Mouse (Mus musculus) thymus, adult 2 months (tissue): ENCODE measurements at regions not wholly inside any gene's neighbourhood (a gene's known extent, or its start where the extent isn't known, plus 50 kb on each side); places are given as distances from the start of the nearest gene placed in this dataset.

Source experiments
- DNase-seq: peaks from one replicate; pipeline ENCODE4 v3.0.0; 2021
- H3K27ac ChIP-seq: fragments of 200-500 bp; 2 replicates; pipeline ENCODE4 v1.5.1; 2012; ENCODE audit warnings: low read length, control low read depth; ENCODE audit not compliant: control insufficient read depth, insufficient read depth
- H3K27me3 ChIP-seq: fragments of 200-500 bp; 2 replicates; pipeline ENCODE4 v1.6.1; 2012; ENCODE audit warnings: mild to moderate bottlenecking, low read length, moderate library complexity, mixed read lengths; ENCODE audit not compliant: control insufficient read depth, insufficient read depth
- H3K36me3 ChIP-seq: fragments of 200-500 bp; 2 replicates; pipeline ENCODE4 v1.6.1; 2012; ENCODE audit warnings: mild to moderate bottlenecking, low read length, moderate library complexity; ENCODE audit not compliant: control insufficient read depth, insufficient read depth
- H3K4me1 ChIP-seq: fragments of 200-500 bp; replicated peaks from 2 replicates; pipeline ENCODE4 v1.6.1; 2012; ENCODE audit warnings: low read length; ENCODE audit not compliant: control insufficient read depth, insufficient read depth
- H3K4me3 ChIP-seq: fragments of 200-500 bp; 2 replicates; pipeline ENCODE4 v1.5.1; 2012; ENCODE audit warnings: mild to moderate bottlenecking, low read length, control low read depth, moderate library complexity; ENCODE audit not compliant: control insufficient read depth, insufficient read depth
- CTCF ChIP-seq: fragments of 200-500 bp; IDR thresholded peaks from 2 replicates; pipeline ENCODE4 v1.5.1; 2012; ENCODE audit warnings: mild to moderate bottlenecking, control low read depth, low read length, moderate library complexity, borderline replicate concordance; ENCODE audit not compliant: control insufficient read depth, poor library complexity, insufficient read depth; ENCODE audit errors: extremely low read depth
- POLR2A ChIP-seq: fragments of 200-500 bp; IDR thresholded peaks from 2 replicates; pipeline ENCODE4 v1.6.1; 2012; ENCODE audit warnings: mild to moderate bottlenecking, low read length, control low read depth, moderate library complexity; ENCODE audit not compliant: control insufficient read depth, poor library complexity, insufficient read depth; ENCODE audit errors: extremely low read depth
- WGBS: fragments of 180-500 bp; shearing (Covaris S2); methylation state at CpG from one replicate; pipeline ENCODE4 v1.1.7; 2018; 5-methylcytosine and 5-hydroxymethylcytosine counted together

GRCm38 (mm10) chr17:87202958-87203720 is 62.6 kb downstream of the Mcfd2 start:
- peaks cover 13% of the 10 kb centered on the region for H3K4me1 ChIP-seq
- no peak overlapping the region for H3K4me3 ChIP-seq
- WGBS, result 9% methylated on average over 5 of the region's 5 CpGs
- H3K27ac ChIP-seq, result peak overlapping the region; percentile 38; the same call in 1 of the 2 replicates
- H3K36me3 ChIP-seq, result no peaks in the 10 kb centered on the region
- no peaks in the 10 kb centered on the region for H3K27me3 ChIP-seq
- DNase-seq, result peak; percentile 60
- no peak for TF ChIP-seq CTCF
- no peak for TF ChIP-seq POLR2A

- 8% methylated on average over 6 of the region's 6 CpGs for WGBS
- DNase-seq, result peak; percentile 42
- peak overlapping the region; percentile 10; the same call in 1 of the 2 replicates for H3K27ac ChIP-seq
- H3K36me3 ChIP-seq, result no peaks in the 10 kb centered on the region
- TF ChIP-seq CTCF, result no peak
- TF ChIP-seq POLR2A, result no peak
- peaks cover 20% of the 10 kb centered on the region for H3K4me1 ChIP-seq
- H3K27me3 ChIP-seq, result no peaks in the 10 kb centered on the region
- no peak overlapping the region for H3K4me3 ChIP-seq
These were observed 63.2 kb downstream of the Mcfd2 start for GRCm38 (mm10) chr17:87202490-87202889.

GRCm38 (mm10) chr17:87200721-87201242 is 65.0 kb downstream of the Mcfd2 start:
- H3K36me3 ChIP-seq, result no peaks in the 10 kb centered on the region
- no peak for TF ChIP-seq CTCF
- no peak for TF ChIP-seq POLR2A
- no peaks in the 10 kb centered on the region for H3K27me3 ChIP-seq
- H3K4me1 ChIP-seq, result peaks cover 21% of the 10 kb centered on the region
- no peak overlapping the region for H3K4me3 ChIP-seq
- no peak for DNase-seq
- H3K27ac ChIP-seq, result no peak overlapping the region
- 74% methylated on average over 3 of the region's 3 CpGs for WGBS

GRCm38 (mm10) chr17:87200134-87200533 is 65.6 kb downstream of the Mcfd2 start:
- Histone ChIP-seq H3K4me1 (peaks cover 21% of the 10 kb centered on the region), H3K36me3 (no peaks in the 10 kb centered on the region), H3K27me3 (no peaks in the 10 kb centered on the region), H3K4me3 (no peak overlapping the region), H3K27ac (no peak overlapping the region)
- WGBS, result 92% methylated on average over 2 of the region's 2 CpGs
- no peak for DNase-seq
- no peak for TF ChIP-seq CTCF
- TF ChIP-seq POLR2A, result no peak

- H3K27me3 ChIP-seq, result no peaks in the 10 kb centered on the region
- no peak overlapping the region for H3K4me3 ChIP-seq
- no peaks in the 10 kb centered on the region for H3K36me3 ChIP-seq
- DNase-seq, result no peak
- WGBS, result 96% methylated on average over 3 of the region's 3 CpGs
- TF ChIP-seq CTCF (no peak), POLR2A (no peak)
- no peak overlapping the region for H3K27ac ChIP-seq
- H3K4me1 ChIP-seq, result peaks cover 21% of the 10 kb centered on the region
These were observed 66.6 kb downstream of the Mcfd2 start for GRCm38 (mm10) chr17:87199134-87199533.

DNA sequence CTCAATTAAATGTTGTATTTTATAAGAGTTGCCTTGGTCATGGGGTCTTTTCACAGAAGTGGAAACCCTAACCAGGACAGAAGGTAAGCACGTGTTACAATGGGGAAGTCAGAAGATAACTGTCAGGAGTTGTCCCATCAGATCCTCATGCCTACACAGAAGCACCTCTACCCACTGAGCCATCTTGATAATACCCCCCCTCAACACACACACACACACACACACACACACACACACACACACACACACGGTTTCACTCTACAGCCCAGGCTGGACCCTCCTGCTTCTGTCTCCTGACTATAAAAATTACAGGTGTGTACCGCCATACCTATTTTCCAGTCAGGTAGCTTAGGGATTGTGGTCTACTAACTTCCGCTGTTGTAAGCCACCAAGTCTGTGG is 68.3 kb downstream of the Mcfd2 start:
- DNase-seq, result no peak
- peaks cover 21% of the 10 kb centered on the region for H3K4me1 ChIP-seq
- WGBS, result 58% methylated on average over 4 of the region's 4 CpGs
- H3K27me3 ChIP-seq, result no peaks in the 10 kb centered on the region
- TF ChIP-seq POLR2A, result no peak
- no peak for TF ChIP-seq CTCF
- H3K27ac ChIP-seq, result no peak overlapping the region
- H3K36me3 ChIP-seq, result no peaks in the 10 kb centered on the region
- H3K4me3 ChIP-seq, result no peak overlapping the region
